Mouse (Mus musculus) testis, adult 2 months (tissue): ENCODE results near the gene Tnr.

Source experiments
- CTCF ChIP-seq: fragments of 200-500 bp; IDR thresholded peaks from 2 replicates; pipeline ENCODE4 v1.5.1; 2012; ENCODE audit warnings: low read depth, mild to moderate bottlenecking, inconsistent platforms, low read length, moderate library complexity; ENCODE audit not compliant: control insufficient read depth, insufficient read depth, insufficient replicate concordance
- POLR2A ChIP-seq: fragments of 200-500 bp; IDR thresholded peaks from 2 replicates; pipeline ENCODE4 v1.6.1; 2012; ENCODE audit warnings: low read depth, mild to moderate bottlenecking, inconsistent platforms, low read length, moderate library complexity; ENCODE audit not compliant: control insufficient read depth

GRCm38 (mm10) chr1:159840337-159840736 is 316.8 kb downstream of the Tnr start:
- TF ChIP-seq CTCF: no peak
- no peak for TF ChIP-seq POLR2A
